Mouse (Mus musculus) forebrain, embryonic 10.5 days (tissue): ENCODE measurements around the gene Srr. TPM values are rescaled to one million over a fixed set of nuclear protein-coding genes. Genes with fewer than 3 reads are reported as not detected.

Experiments
- DNase-seq: peaks from one replicate; pipeline ENCODE4 v3.0.0-alpha.2; 2017; ENCODE audit warnings: low spot score; ENCODE audit errors: extremely low spot score
- H3K27ac ChIP-seq: fragments of 300-500 bp; sonication (generic); 2 replicates; pipeline ENCODE4 v1.5.1; 2016; ENCODE audit warnings: mild to moderate bottlenecking
- H3K27me3 ChIP-seq: fragments of 300-500 bp; sonication (generic); 2 replicates; pipeline ENCODE4 v1.6.1; 2016; ENCODE audit warnings: mild to moderate bottlenecking; ENCODE audit not compliant: poor library complexity, severe bottlenecking
- H3K36me3 ChIP-seq: fragments of 300-500 bp; sonication (generic); replicated peaks from 2 replicates; pipeline ENCODE4 v1.6.1; 2016; ENCODE audit warnings: mild to moderate bottlenecking, moderate library complexity
- H3K4me1 ChIP-seq: fragments of 300-500 bp; sonication (generic); 2 replicates; pipeline ENCODE4 v1.6.1; 2016
- H3K4me3 ChIP-seq: fragments of 300-500 bp; sonication (generic); 2 replicates; pipeline ENCODE4 v1.5.1; 2016; ENCODE audit warnings: mild to moderate bottlenecking, moderate library complexity
- H3K9me3 ChIP-seq: fragments of 300-500 bp; sonication (generic); 2 replicates; pipeline ENCODE4 v1.6.1; 2016; ENCODE audit warnings: mild to moderate bottlenecking, moderate library complexity
- WGBS: fragments of 180-500 bp; shearing (Covaris S2); methylation state at CpG from one replicate; pipeline ENCODE4 v1.1.7; 2016; 5-methylcytosine and 5-hydroxymethylcytosine counted together
- microRNA-seq: library from miRNA; unstranded; fragments of <30 nt; microRNA quantifications from one replicate; pipeline ENCODE4, GENCODE M21; 2017
- polyA plus RNA-seq: library from polyadenylated mRNA; unstranded; fragments of >200 nt; fragmentation: Nextera tagmentation; extraction: Ambion mirVana; gene quantifications from 2 replicates; pipeline ENCODE4 v1.2.1, GENCODE M21; 2016

Srr gene
- polyA plus RNA-seq, 1 experiment from 2014 or later = 16.7 TPM

DNA sequence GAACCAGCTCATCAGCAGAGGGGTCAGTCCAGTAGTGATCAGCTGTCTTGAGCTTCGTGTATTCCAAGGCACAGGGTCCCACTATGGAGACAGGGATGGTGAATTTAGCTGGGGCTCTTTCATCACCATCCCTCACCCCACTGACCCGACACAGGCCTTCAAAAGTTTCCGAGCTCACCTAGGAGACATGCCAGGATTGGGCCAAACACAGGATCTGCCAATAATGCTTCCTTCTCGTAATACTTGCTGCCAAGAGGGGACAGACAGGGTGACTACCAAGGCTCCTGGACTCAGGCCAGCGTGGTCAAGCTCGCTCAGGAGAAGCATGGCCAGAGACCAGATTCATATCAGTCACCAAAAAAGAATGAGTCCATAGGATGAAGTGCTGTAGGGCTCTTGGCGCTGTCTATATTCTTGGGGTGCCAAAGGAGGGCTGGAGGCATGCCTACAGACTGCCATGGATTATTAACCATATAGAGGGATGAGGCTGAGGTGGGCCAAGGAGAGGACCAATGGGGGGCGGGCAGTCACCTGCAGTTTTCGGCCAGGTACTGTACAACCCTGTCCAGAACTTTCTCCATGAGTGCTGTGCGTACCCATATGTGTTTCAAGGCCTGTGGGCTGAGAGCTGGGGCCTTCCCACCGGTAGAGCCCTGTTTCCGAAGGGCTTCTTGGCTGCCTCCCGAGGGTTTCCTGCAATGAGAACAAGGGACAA is 57.5 kb downstream of the Srr start:
- Histone ChIP-seq H3K27ac (no peak overlapping the region), H3K4me3 (no peak overlapping the region), H3K4me1 (peaks cover 16% of the 10 kb centered on the region), H3K36me3 (peaks cover 41% of the 10 kb centered on the region), H3K9me3 (no peaks in the 10 kb centered on the region), H3K27me3 (no peaks in the 10 kb centered on the region)
- 91% methylated on average over 13 of the region's 13 CpGs for WGBS
- no peak for DNase-seq

DNA sequence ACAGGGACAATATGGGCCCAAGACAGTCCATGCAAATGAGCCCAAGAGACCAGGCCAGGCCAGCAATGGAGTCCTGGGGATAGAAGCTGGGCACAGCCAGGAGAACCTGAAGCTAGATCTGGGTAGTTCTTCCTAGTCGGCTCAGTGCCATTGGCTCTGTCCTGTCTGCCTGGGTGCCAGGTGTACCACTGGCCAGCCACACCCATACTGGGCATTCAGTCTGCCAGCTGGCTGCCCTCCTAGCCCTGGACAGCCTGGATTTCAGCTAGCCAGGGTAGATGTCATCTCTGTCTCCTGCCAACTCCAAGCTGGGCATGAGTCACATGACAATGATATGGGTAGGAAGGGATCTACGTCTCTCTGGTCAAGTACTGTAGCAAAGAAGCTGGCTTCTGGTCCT is 58.6 kb downstream of the Srr start:
- Histone ChIP-seq H3K4me1 (peaks cover 16% of the 10 kb centered on the region), H3K9me3 (no peaks in the 10 kb centered on the region), H3K27ac (no peak overlapping the region), H3K4me3 (no peak overlapping the region), H3K36me3 (peaks cover 45% of the 10 kb centered on the region), H3K27me3 (no peaks in the 10 kb centered on the region)
- DNase-seq = no peak
- 92% methylated on average over 2 of the region's 2 CpGs for WGBS

DNA sequence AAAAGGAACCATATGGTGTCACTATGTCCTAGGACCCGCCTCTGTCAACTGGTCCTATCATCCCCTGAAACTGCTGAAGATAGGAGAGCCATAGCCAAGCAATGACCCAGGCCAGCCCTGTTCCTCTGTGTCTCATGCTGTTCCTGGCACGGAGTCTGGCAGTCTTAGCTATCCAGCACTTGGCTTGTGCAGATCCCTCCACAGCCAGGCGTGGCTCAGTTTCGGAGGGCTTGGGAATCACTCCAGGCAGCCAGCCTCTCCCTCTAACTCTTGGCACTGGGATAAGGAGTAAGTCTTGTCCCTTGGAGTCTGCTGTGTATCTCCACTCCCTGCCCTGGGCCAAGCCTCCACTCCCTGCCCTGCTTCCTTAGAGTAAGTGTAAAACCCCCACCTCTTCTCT is 59.1 kb downstream of the Srr start:
- WGBS = 89% methylated on average over 4 of the region's 4 CpGs
- Histone ChIP-seq H3K27ac (no peak overlapping the region), H3K36me3 (peaks cover 45% of the 10 kb centered on the region)

DNA sequence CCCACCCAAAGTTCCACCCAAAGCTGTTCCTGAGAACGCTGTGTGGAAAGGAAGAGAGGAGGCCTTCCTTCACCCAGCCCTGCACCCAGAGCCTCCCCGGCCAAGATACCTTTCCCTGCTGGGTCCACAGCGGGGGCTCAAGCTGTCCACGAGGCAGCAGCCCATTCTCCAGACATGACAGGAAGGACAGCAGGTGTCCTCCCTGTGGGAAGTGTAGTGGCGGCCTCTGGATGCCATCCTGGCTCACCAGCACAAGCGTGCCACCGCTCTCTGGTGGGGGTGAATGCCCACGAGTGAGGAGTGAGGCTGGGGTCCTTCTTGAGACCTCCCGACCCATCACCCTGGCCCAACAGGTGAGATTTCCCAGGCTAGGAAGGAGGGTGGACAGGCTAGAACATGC is 60.5 kb downstream of the Srr start:
- no peak overlapping the region for H3K4me3 ChIP-seq
- H3K27ac ChIP-seq = no peak overlapping the region
- H3K4me1 ChIP-seq = 0 out of 2 replicates have a peak, but pooled peaks cover 4% of the 10 kb centered on the region
- no peaks in the 10 kb centered on the region for H3K9me3 ChIP-seq
- peaks cover 50% of the 10 kb centered on the region for H3K36me3 ChIP-seq
- WGBS = 86% methylated on average over 9 of the region's 9 CpGs
- DNase-seq = no peak
- H3K27me3 ChIP-seq = no peaks in the 10 kb centered on the region

More for the DNA sequence above, 59.1 kb downstream of the Srr start:
- Histone ChIP-seq H3K27me3 (no peaks in the 10 kb centered on the region), H3K4me3 (no peak overlapping the region), H3K9me3 (no peaks in the 10 kb centered on the region), H3K4me1 (peaks cover 16% of the 10 kb centered on the region)
- DNase-seq = no peak

DNA sequence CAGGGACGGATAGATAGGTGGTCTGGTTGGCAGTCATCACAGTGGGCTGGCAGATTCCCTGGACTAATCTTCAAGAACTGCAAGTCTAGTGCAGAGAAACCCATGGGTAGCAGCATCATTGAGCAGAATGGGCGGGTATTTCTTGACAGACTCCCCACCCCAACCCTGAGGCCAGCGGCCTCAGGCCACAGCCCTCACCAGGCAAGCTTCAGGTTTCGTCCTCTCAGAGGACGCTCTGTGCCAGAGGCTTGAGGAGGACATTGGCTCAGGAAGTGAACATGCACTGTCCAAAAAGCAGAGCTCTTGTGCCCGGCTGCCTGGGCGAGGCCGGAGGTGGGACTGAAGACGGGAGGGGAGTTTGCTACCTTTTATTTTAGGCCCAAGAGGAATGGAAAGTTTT is 61.3 kb downstream of the Srr start:
- WGBS = 90% methylated on average over 9 of the region's 9 CpGs
- Histone ChIP-seq H3K36me3 (peaks cover 54% of the 10 kb centered on the region), H3K27ac (no peak overlapping the region), H3K27me3 (no peaks in the 10 kb centered on the region), H3K4me1 (0 out of 2 replicates have a peak, but pooled peaks cover 4% of the 10 kb centered on the region), H3K9me3 (no peaks in the 10 kb centered on the region), H3K4me3 (no peak overlapping the region)
- no peak for DNase-seq

DNA sequence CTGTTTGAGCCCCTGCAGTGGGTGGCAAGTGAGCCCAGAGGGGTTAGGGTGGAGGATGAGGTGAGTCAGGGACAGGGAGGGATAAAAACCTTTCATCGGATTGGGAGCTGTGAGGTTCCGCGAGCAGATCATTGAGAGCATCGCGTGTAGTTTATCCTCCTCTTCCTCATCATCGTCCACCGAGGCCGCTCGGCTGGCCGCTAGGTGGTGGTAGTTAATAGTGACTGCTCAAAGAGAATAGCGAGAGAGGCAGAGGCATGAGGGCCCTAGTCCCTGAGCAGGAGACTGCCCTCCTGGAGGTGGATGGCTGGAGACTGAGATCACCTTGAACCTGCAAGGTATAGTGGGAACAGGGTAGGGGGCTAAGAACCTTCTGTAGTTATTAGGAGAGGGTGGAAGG is 62.3 kb downstream of the Srr start:
- H3K4me3 ChIP-seq = no peak overlapping the region
- no peak for DNase-seq
- H3K27me3 ChIP-seq = no peaks in the 10 kb centered on the region
- 0 out of 2 replicates have a peak, but pooled peaks cover 4% of the 10 kb centered on the region for H3K4me1 ChIP-seq
- H3K36me3 ChIP-seq = peaks cover 57% of the 10 kb centered on the region
- no peaks in the 10 kb centered on the region for H3K9me3 ChIP-seq
- no peak overlapping the region for H3K27ac ChIP-seq
- WGBS = 29% methylated on average over 11 of the region's 11 CpGs

DNA sequence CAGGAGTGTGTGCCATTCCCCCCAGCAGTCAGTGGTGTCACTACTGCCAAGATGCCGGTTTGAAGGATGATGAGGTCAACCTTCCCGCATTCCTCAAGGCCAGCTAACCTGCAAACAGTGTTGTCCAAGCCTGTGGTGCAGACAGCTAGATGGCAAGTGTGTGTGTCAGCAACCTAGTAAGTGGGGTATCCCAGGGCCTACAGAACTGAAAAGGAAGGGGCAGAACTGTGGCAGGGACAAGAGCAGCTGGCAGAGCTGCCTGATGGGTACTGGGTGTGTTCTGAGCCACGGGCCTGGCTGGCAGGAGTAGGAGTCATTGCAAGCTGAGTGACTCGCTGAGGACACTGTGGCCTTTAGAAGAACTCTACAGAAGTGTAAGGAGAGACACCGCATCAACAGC is 63.6 kb downstream of the Srr start:
- Histone ChIP-seq H3K9me3 (no peaks in the 10 kb centered on the region), H3K4me3 (no peak overlapping the region), H3K4me1 (0 out of 2 replicates have a peak, but pooled peaks cover 9% of the 10 kb centered on the region), H3K27ac (no peak overlapping the region), H3K27me3 (no peaks in the 10 kb centered on the region), H3K36me3 (peaks cover 50% of the 10 kb centered on the region)
- WGBS = 89% methylated on average over 5 of the region's 5 CpGs
- DNase-seq = no peak

DNA sequence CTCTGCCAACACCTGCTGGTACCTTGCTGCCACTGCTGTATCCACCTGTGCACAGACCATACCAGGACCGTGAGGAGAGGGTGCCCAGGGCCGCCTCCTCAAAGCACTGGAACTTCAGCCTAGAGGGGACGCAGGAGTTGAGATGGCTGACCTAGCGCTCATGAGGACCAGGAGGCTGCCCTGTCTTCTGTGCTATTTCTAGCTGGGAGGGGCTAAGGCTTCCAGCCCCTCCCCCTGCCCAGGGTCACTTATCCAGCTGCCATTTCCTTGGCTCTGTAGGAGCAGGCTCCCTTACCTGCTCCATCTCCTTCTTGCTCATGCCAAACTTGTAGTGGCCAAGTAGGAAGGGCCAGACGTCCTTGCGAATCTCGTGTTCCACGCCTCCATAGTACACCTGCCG is 68.0 kb downstream of the Srr start:
- H3K36me3 ChIP-seq = peaks cover 38% of the 10 kb centered on the region

More for the DNA sequence above, 68.0 kb downstream of the Srr start:
- no peak for DNase-seq
- 87% methylated on average over 9 of the region's 9 CpGs for WGBS
- H3K9me3 ChIP-seq = no peaks in the 10 kb centered on the region
- H3K4me1 ChIP-seq = 0 out of 2 replicates have a peak, but pooled peaks cover 6% of the 10 kb centered on the region
- H3K4me3 ChIP-seq = no peak overlapping the region
- no peak overlapping the region for H3K27ac ChIP-seq
- no peaks in the 10 kb centered on the region for H3K27me3 ChIP-seq

Small RNA genes within 50 kb of the gene (microRNA-seq; reads per million reads assigned to microRNA genes)
- not detected for gene Mir6926

Other genes with a start within 250 kb of the Srr start
- 45.1 and 48.5 TPM in 2 replicates for gene Pafah1b1, start 201.3 kb downstream of the Srr start, polyA plus RNA-seq
- gene Mettl16, start 155.1 kb downstream of the Srr start, polyA plus RNA-seq = 71.6 and 73.4 TPM in 2 replicates
- 4.7 and 4.9 TPM in 2 replicates for gene Mnt, start 95.0 kb downstream of the Srr start, polyA plus RNA-seq
- gene Sgsm2, start 28.9 kb downstream of the Srr start, polyA plus RNA-seq = 6.5 and 6.8 TPM in 2 replicates
- gene Tsr1, start 27.9 kb downstream of the Srr start, polyA plus RNA-seq = 63.0 and 66.1 TPM in 2 replicates
- gene Smg6, start 125 bp downstream of the Srr start, polyA plus RNA-seq = 18.3 and 18.5 TPM in 2 replicates
- gene Hic1, start 243.6 kb upstream of the Srr start, polyA plus RNA-seq = 0.12 and 0.21 TPM in 2 replicates